Mouse (Mus musculus) lung, adult 18-20 months (tissue): Measurements from ENCODE around the gene Hsd17b1.

Experiments
- DNase-seq, 2 experiments: peaks; one replicate each; pipeline ENCODE4 v3.0.0; 2022; ENCODE audit warnings: mixed read lengths in 2 of 2

Hsd17b1 gene

GRCm38 (mm10) chr11:101078121-101078520, at the start of gene Hsd17b1:
TSS of gene Hsd17b1 (plus strand) at chr11:101078411.
- DNase-seq = no peak

- DNase-seq = no peak
Measured at GRCm38 (mm10) chr11:101029320-101029719, 48.9 kb upstream of the Hsd17b1 start.

DNA sequence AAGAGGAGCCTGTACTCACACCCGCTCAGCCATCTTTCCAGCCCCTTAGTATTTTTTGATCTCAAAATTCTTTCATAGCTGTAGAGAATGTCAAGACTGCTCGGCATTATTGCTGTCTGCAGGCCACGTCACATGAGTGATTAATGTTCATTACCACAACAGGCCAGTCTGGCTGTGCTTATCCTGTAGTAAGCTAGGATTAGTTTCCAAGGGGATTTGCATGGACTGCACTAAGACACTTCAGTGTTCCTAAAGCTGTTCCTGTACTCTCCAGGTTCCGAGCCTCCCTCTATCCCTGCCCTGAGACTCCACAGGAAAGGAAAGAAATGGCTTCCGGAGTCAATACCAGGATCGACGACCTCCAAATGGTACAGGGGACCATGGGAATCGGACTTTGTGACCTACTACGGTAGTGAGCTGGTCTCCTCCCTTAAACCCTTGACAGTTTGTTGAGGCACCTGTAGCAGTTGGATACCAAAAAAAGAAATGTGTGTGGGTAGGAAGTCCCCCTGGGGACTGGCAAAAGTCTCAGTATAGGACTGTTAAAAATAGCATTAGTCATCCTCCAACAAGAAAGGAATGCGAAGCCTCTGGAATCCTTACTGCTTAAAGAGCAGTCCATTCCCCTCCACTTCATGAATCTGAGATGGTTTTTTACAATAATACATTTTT, 47.9 kb upstream of the Hsd17b1 start:
- DNase-seq = no peak

DNA sequence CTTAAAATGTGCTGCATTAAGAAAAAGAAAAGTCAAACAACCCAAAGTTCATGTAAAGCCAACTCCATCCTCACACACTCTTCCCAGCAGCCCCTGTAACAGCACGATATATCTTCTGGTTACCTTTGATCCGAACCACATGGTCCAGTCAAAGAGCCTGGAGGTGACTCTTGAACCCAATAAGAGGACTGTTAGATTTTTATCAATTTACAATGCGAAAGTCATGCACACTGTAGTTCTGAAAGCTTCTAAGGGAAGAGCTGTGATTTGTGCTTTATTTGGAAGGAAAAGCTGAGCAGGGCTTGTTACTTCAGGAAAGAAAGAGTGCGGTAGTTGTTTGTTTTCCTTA, 47.4 kb upstream of the Hsd17b1 start:
- DNase-seq = no peak

DNA sequence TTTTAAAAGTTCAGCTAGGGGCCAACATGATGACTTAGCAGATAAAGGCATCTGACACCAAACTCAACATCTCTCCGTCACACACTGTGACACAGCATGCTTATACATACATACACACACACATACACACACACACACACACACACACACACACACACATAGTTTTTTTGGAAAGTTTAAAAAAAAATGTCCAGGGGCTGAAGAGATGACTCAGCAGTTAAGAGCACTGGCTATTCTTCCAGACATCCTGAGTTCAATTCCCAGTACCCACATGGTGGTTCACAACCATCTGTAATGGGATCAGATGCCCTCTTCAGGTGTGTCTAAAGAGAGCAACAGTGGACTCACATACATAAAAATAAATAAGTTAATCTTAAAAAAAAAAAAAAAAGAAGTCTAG, 46.7 kb upstream of the Hsd17b1 start:
- no peak for DNase-seq

DNA sequence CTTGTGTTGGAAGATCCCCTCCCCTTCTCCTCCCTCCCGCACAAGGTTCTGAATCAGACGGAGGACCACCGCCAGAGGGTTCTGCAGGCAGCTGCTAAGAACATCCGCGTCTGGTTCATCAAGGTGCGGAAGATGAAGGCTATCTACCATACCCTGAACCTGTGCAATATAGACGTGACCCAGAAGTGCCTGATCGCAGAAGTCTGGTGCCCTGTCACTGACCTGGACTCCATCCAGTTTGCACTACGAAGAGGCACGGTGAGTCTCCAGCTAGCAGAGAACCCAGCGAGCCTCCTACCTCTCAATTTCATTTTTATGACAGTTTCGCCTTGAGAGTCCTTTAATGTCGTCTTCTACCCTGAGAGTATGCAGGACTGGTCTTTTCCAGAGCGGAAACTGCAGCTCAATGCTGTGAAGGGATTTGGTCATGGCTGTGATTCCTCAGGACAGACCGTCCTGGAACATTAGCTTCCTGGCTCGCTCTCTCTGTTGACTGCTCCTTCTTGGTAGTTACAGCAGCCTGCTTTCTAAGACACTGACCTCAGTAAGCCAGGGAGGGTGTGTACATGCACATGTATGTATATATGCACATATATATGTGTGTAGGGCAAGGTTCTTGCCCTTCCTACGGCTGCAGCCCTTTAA, 44.2 kb upstream of the Hsd17b1 start:
- no peak for DNase-seq

DNA sequence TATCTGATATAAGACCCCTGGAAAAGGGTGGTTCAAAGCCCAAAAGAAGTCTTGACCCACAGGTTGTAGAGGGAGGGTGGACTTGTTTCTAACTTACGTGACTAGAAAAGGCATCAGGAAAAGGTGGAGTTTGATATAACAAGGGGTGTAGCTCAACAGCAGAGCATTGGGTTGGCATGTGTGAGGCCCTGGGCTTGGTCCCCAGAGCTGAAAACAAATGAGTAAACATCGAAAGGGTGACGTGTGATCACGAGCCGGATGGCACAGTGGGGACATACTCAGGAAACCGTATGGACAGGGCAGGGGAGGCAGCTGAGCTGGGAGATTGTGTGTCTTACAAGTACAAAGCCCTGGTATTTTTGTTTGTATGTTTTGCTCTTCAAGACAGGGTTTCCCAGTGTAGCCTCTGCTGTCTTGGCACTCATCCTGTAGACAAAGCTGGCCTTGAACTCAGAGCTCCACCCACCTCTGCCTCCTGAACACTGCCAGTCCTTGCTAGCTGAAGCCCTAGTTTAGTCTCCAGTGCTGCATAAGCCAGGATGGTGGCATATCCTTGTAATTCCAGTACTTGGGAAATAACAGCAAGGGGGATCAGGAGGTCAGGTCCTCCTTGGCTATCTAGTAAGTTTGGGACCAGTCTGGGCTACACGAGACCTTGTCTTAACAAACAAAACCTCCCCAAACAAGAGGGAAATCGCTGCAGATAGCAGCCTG, 43.4 kb upstream of the Hsd17b1 start:
- peak; percentile 40 to 62 for DNase-seq

DNA sequence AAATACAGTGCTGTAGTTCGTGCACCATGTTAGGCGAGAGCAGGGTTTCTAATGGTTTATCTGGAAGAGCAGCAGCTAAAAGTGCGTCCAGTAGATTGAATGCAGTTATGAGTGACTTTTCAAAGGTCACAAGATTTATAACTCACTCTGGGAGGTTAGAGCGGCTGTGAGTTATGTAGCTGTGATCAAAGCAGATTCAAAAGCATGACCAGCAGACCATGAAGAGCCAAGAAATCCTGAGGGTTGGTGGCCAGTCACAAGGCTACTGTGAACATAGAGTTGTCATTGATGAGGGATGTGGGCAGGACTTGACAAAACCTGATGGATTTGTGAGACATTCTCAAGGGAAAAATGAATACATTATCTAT, 42.9 kb upstream of the Hsd17b1 start:
- no peak for DNase-seq

- DNase-seq = no peak
Measured at GRCm38 (mm10) chr11:101037795-101038194, 40.4 kb upstream of the Hsd17b1 start.

DNA sequence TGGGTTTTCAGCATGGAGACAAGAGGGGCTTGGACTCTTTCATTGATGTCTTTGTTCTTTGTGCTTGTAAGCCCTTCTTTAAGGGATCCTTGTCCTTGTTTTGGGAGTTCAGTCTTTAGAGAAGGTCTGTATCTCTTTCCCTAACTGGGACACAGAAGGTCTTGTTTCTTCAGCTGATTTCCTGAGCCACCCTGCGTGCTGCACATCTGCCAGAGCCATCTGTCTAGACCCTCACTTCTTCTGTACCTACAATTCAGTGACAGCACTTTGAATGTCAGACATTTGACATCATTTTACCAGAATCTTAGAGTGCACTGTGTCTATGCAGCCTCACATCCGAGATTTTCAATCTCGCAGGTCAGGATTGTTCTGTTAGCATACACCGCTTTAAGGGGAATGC, 32.4 kb upstream of the Hsd17b1 start:
- DNase-seq = no peak

DNA sequence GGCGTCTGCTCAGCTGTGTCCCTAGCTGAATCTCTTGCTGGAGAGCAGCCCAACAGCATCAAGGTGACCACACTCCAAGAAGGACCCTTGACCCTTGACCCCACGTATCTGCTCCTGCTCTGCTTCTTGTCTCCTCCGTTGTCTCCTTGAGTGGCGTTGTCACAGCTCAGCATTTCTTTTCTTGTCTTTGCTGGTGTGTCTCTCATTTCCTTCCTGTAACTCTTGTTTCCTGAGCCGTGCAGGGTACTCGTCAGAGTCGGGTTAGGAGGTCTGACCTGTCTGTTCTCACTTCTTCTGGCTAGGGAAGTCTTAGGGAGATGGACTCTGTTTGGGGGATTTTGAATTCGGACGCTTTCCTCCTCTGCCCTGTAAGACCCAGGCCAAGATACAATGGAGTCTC, 31.8 kb upstream of the Hsd17b1 start:
- no peak for DNase-seq

- no peak for DNase-seq
Measured at GRCm38 (mm10) chr11:101047502-101047901, 30.7 kb upstream of the Hsd17b1 start.

DNA sequence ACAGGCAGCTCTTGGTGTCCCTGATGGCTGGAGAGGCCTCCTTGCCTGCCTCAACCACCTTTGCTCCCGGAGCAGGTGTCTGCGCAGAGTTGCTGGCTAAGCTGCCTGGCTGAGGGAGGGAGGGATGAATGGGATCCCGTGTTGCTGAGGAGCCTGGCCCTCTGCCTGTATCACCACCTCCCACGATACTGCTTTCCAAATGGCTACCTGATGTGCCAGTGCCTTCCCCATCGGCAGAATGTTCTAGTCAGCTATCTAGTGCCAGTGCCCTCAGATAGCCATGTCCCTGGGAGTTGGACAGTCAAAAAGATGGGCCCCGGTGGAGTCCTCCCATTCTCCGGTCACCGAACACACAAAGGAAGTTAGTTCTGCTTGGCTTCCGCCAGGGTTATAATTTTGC, 27.9 kb upstream of the Hsd17b1 start:
- no peak for DNase-seq

DNA sequence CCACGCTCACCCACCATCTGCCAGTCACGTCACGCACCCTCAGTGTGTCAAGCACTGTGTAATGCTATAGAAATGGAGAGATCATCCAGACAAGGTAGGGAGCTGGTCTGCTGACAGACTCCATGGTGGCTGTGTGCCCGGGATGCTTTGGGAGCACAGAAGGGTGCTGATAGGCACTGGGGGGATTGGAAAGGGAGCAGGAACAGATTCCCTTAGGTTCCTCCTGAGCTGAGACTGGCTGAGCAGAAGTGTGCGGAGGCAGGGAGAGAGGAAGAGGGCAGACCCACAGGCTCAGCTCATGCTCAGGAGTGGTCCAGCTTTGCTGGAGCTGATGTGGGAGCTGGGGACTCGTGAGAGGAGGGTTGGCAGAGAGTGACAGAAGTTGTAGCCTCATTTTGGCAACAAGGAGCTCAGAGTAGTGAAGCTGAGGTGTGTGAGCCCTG, 27.1 kb upstream of the Hsd17b1 start:
- no peak for DNase-seq

- no peak for DNase-seq
Measured at GRCm38 (mm10) chr11:101051617-101052016, 26.6 kb upstream of the Hsd17b1 start.

DNA sequence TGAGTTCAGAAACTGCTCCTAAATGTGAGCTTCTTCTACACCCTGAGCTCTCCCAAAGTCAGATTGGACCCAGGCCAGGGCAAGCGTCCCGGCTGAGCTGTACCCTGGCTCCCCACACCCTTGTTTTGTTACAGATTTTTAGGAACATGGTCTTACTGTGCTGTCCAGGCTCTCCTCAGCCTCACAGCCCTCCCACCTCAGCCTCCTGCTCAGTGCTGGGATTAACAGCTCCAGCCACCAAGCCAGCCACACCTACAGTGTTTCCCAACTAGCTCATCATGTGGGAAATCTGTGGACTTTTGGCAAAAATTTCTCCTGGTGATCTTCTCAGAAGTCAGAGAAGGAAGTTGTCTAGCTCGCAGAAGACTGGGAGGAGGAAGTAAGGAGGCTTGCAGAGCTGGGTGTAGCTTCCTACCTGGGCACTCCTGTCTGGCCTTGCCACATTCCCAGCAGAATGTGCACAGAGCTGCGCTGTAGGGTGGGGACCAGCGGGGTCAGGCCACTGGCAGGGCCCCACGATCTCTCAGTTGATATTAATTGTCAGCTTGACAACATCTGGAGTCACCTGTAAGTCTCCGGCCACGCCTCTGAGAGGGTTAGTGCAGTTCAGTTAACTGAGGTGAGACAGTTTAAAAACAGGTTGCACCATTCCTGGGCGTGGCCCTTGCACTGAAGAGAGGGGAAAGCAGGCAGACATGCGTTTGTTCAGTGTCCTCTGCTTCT, 25.3 kb upstream of the Hsd17b1 start:
- peak; percentile 51 to 62 for DNase-seq

- DNase-seq = no peak
Measured at GRCm38 (mm10) chr11:101053974-101054373, 24.2 kb upstream of the Hsd17b1 start.

DNA sequence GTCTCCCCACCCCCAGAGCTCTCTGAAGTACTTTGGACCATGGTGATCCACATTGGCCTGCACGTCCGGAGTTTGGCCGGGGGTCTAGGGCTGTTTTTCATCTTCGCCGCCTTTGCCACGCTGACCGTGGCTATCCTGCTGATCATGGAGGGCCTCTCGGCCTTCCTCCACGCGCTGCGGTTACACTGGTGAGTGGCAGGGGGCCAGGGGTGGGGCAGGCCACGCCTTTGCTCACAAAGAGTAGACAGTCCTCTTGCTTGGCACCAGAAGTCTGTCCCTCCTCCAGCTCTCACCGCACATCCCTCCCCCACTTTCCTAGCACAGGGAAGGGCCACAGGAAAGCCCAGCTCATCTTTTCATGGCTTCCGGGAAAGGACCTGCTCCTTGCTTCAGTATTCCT, 22.8 kb upstream of the Hsd17b1 start:
- peak; percentile 50 to 58 for DNase-seq

- peak; percentile 86 to 89 for DNase-seq
Measured at GRCm38 (mm10) chr11:101056885-101057284, 21.3 kb upstream of the Hsd17b1 start.

- peak; percentile 86 to 90 for DNase-seq
Measured at GRCm38 (mm10) chr11:101057860-101058259, 20.4 kb upstream of the Hsd17b1 start.

DNA sequence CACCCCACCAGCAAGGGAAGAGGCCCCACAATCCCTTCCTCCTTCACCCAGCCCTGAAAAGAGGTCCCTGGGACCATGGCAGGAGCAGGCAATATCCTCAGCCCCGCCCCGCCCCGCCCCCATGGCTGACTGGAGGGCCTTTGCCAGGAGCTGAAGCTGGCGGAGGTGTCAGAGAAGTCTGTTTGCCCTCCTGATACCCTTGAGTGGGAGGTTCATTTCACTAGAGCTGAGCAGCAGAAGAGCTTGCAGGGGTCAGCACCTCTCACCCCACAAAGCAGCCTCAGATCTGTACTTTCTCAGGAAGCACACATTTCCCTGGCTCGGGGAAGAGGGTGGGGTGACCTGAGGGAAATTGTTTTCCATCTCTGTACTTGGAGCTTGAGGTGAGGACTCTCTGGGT, 19.5 kb upstream of the Hsd17b1 start:
- DNase-seq = peak; percentile 46 to 53

- no peak for DNase-seq
Measured at GRCm38 (mm10) chr11:101059473-101059872, 18.7 kb upstream of the Hsd17b1 start.

DNA sequence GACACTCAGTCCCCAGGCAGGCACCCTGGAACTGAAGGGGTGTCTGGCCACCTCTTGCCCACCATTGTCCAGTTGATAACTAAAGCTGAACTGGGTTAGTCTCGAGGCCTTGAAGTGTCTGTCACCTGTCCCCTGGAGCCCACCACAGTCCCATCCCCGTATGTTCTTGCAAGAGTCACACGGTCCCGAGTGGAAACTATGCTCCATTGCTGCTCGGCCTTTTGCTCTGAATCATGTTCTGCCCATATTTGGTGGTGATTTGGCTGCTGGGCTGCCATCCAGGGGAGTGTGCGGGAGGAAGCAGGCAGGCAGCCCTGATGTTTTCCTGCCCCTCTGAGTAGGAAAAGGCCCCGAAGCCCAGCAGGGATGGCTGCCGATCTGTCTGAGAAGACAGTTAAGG, 18.1 kb upstream of the Hsd17b1 start:
- DNase-seq = peak; percentile 82

GRCm38 (mm10) chr11:101061049-101061448, 17.2 kb upstream of the Hsd17b1 start:
- no peak for DNase-seq
